Mouse (Mus musculus) G1E (cell line): ENCODE data around the gene Cmss1.

Source experiments
- CTCF ChIP-seq: IDR thresholded peaks from 2 replicates; pipeline ENCODE4 v1.5.1; 2012; ENCODE audit warnings: low read depth, low read length, inconsistent platforms, mixed read lengths
- GATA1 ChIP-seq: IDR thresholded peaks from 2 replicates; pipeline ENCODE4 v1.6.1; 2012; ENCODE audit warnings: borderline replicate concordance, low read length, inconsistent platforms, mixed read lengths
- GATA2 ChIP-seq: IDR thresholded peaks from 2 replicates; pipeline ENCODE4 v1.6.1; 2012; ENCODE audit warnings: low read depth, low read length, inconsistent platforms, borderline replicate concordance
- POLR2AphosphoS5 ChIP-seq: IDR thresholded peaks from 2 replicates; pipeline ENCODE4 v1.6.1; 2012; ENCODE audit warnings: low read depth, low read length, inconsistent platforms; ENCODE audit not compliant: insufficient replicate concordance
- TAL1 ChIP-seq: conservative IDR thresholded peaks from 2 replicates; pipeline ENCODE4 v1.6.1; 2012; ENCODE audit warnings: low read depth, low read length, inconsistent platforms, mixed read lengths

DNA sequence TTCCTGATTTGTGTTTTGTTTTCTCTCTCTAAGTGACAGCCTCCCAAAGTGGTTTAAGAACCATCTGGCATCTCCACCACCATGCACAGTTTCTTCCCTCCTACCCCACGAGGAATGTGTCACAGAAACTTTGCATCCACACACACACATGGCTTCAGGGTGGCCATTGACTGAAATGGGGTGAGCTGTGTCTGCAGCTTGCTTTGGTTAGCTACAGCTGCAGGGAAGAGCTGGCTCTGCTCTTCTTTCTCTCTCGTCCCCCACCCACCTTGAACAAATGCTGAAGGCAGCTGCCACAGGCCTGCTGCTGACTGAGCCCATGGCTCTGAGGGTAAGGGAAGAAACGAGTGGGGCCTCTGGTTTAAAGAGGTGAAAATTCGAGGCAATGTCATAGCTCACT is 193.9 kb downstream of the Cmss1 start:
- TF ChIP-seq GATA2 (no peak), CTCF (no peak), TAL1 (no peak), POLR2AphosphoS5 (no peak), GATA1 (no peak)
